Mouse (Mus musculus) kidney, embryonic 16.5 days (tissue): ENCODE measurements at regions not wholly inside any gene's neighbourhood (a gene's known extent, or its start where the extent isn't known, plus 50 kb on each side); places are given as distances from the start of the nearest gene placed in this dataset.

Source experiments
- ATAC-seq: fragments of 200-750 bp; cut with Nextera tagmentation; 2 replicates; pipeline ENCODE4 v1.8.0; 2017; ENCODE audit warnings: moderate TSS enrichment; ENCODE audit not compliant: low FRiP score, low TSS enrichment
- H3K27ac ChIP-seq: fragments of 300-500 bp; sonication (generic); 2 replicates; pipeline ENCODE4 v1.5.1; 2014; ENCODE audit warnings: low read length
- H3K27me3 ChIP-seq: fragments of 300-500 bp; sonication (generic); 2 replicates; pipeline ENCODE4 v1.6.1; 2014; ENCODE audit warnings: low read length, control low read depth, mixed read lengths; ENCODE audit not compliant: insufficient read depth
- H3K36me3 ChIP-seq: fragments of 300-500 bp; sonication (generic); 2 replicates; pipeline ENCODE4 v1.6.1; 2014; ENCODE audit warnings: low read length, control low read depth, mixed read lengths; ENCODE audit not compliant: insufficient read depth
- H3K4me1 ChIP-seq: fragments of 300-500 bp; sonication (generic); 2 replicates; pipeline ENCODE4 v1.6.1; 2014; ENCODE audit warnings: low read length, control low read depth, mixed read lengths; ENCODE audit not compliant: insufficient read depth
- H3K4me2 ChIP-seq: fragments of 300-500 bp; sonication (generic); replicated peaks from 2 replicates; pipeline ENCODE4 v1.6.1; 2014; ENCODE audit warnings: low read depth, low read length
- H3K4me3 ChIP-seq: fragments of 300-500 bp; sonication (generic); 2 replicates; pipeline ENCODE4 v1.5.1; 2014; ENCODE audit warnings: mild to moderate bottlenecking, low read length
- H3K9ac ChIP-seq: fragments of 300-500 bp; sonication (generic); replicated peaks from 2 replicates; pipeline ENCODE4 v1.6.1; 2014; ENCODE audit warnings: low read length
- H3K9me3 ChIP-seq: fragments of 300-500 bp; sonication (generic); 2 replicates; pipeline ENCODE4 v1.6.1; 2016; ENCODE audit warnings: low read length, control low read depth
- WGBS: fragments of 180-500 bp; shearing (Covaris S2); extraction: QIAGEN DNeasy Blood & Tissue Kit; methylation state at CpG from one replicate; pipeline ENCODE4 v1.1.7; 2014; 5-methylcytosine and 5-hydroxymethylcytosine counted together

DNA sequence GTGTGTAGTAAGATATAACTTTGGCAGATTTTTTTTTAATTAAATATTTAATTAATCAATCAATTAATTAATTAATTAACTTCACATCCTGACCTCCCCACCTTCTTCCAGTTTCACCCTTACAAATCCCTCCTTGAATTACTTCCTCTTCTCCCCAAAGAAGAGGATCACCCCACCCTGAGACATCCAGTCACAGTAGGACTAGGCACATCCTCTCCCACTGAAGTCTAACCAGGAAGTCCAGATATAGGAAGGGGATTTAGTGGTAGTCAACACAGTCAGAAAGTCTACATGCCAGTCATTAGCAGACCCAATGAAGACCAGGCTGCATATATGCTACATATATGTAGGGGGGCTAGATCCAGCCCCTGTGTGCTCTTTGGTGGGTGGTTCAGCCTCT lies 220.2 kb downstream of the Gsdmc2 start:
- no peak for ATAC-seq
- no peaks in the 10 kb centered on the region for H3K4me1 ChIP-seq
- H3K36me3 ChIP-seq = no peaks in the 10 kb centered on the region
- no peak overlapping the region for H3K27ac ChIP-seq
- H3K4me3 ChIP-seq = no peak overlapping the region
- no peak overlapping the region for H3K9ac ChIP-seq
- H3K27me3 ChIP-seq = no peaks in the 10 kb centered on the region
- no peak overlapping the region for H3K4me2 ChIP-seq
- H3K9me3 ChIP-seq = no peaks in the 10 kb centered on the region

DNA sequence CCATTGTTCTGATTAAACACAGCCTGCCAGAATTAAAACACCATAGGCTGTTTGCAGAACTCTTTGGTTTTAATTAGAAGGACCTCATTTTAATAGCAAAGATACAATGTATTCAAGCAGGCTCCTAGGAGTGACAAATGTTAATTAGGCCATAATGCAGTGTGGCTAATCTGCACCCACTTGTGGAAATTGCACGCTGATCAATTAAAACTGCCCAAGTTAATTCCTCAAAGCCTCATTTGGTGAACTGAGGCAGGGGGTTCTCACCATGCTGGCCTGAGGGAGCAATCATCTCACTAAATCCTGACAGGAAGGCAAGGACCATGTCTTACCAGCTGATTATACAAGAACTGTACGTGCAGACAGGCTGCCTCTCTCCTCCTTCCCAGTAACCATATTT lies 220.7 kb downstream of the Gsdmc2 start:
- Histone ChIP-seq H3K9me3 (no peaks in the 10 kb centered on the region), H3K4me2 (no peak overlapping the region), H3K27ac (no peak overlapping the region), H3K4me1 (no peaks in the 10 kb centered on the region), H3K36me3 (no peaks in the 10 kb centered on the region), H3K27me3 (no peaks in the 10 kb centered on the region), H3K9ac (no peak overlapping the region), H3K4me3 (no peak overlapping the region)
- ATAC-seq = no peak
- 78% methylated on average over 2 of the region's 2 CpGs for WGBS

DNA sequence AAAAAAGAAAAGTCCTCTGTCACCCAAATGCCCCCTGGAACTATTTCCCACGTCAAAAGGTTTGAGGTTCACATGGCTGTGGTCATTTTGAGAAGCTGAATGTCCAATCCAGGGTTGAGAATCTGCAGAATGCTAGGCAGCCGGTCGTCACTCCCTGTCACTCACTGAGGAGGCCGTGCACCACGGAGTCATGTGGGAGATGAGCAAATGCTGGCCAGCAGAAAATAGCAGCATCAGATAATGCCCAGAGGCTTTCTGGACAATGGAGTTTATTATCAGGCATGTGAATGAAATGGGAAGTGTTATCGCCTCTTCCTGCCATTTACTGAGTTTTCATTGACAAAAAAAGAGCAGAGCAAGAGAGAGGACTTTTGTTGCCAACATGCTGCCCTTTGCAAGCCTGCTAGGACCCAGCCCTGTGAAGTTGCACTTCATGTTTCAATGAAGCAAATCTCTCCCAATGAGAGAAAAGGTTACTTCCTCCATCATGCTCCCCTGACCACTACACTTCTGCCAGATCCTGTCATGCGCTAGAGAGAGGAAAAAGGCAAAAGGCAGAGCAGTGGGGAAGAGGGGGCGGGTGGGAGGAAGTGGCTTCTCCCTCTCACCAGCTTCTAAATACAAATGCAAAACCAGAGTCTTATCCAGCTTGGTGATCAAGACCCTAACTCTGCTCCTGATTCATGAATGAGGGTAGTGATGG lies 228.3 kb downstream of the Gsdmc2 start:
- Histone ChIP-seq H3K36me3 (no peaks in the 10 kb centered on the region), H3K4me3 (no peak overlapping the region), H3K9me3 (no peaks in the 10 kb centered on the region), H3K27me3 (no peaks in the 10 kb centered on the region), H3K4me2 (no peak overlapping the region), H3K27ac (no peak overlapping the region), H3K9ac (no peak overlapping the region), H3K4me1 (no peaks in the 10 kb centered on the region)
- ATAC-seq = no peak
- 76% methylated on average over 8 of the region's 8 CpGs for WGBS

DNA sequence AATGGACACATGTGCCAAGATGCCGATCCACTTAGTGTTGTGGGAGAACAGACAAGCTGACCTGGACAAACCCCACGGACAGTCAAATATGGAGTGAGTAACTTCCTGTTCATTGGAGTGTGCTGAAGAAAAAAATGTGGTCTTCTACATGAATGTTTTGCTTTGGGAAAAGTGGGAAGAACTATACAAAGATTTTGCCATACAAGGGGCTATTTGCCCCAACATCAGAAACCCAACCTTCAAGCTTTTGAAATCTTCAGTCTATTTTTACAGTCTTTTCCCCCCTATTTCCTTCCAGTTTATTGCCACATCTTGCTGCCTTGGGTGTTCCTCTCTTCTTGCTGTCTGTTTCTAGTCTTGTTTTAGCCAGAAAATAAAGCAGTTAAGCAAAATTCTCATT lies 230.8 kb downstream of the Gsdmc2 start:
- WGBS = 93% methylated on average over 2 of the region's 2 CpGs
- Histone ChIP-seq H3K27me3 (no peaks in the 10 kb centered on the region), H3K4me2 (no peak overlapping the region), H3K27ac (no peak overlapping the region), H3K36me3 (no peaks in the 10 kb centered on the region), H3K4me3 (no peak overlapping the region), H3K4me1 (no peaks in the 10 kb centered on the region), H3K9ac (no peak overlapping the region), H3K9me3 (no peaks in the 10 kb centered on the region)
- no peak for ATAC-seq

DNA sequence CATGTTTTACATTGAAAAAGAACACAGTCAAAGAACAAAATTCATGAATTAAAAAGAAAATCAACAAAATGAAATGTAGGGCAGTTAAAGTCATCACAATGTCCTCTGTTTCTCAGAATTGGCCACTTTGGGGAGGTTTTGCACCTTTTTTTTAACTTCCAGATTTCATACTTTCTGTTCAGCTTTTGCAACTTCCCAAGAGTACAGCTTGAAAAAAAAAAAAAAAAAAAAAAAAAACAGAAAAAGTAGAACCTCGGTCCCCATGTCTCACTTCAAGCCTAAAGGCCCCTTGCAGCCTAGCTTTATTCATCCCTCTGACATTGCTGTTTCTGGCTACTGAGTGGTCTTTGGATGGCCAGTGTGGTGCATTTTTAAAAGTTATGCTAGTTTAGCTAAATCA lies 231.9 kb downstream of the Gsdmc2 start:
- H3K9me3 ChIP-seq = no peaks in the 10 kb centered on the region
- WGBS = 71% methylated on average over 1 of the region's 1 CpGs

DNA sequence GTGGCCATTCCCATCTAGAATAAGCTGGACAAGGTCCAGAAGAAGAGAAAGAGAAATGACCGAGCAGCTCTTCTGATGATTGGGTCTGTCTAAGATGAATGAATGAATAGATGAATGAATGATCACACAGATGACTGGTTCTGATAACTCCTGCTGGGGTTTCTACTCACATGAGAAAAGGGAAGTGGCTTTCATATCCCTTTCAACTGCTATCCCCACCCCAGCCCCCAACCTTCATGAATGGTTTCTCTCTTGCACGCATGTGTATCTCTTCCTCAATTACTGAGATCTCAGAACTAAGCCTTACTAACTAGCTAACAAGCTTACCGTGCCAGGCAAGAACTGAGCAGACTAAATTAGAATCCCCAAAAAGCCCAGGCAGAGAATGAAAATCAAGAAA lies 233.8 kb downstream of the Gsdmc2 start:
- Histone ChIP-seq H3K4me2 (no peak overlapping the region), H3K36me3 (no peaks in the 10 kb centered on the region), H3K27ac (no peak overlapping the region), H3K4me1 (no peaks in the 10 kb centered on the region), H3K4me3 (no peak overlapping the region), H3K27me3 (no peaks in the 10 kb centered on the region), H3K9me3 (no peaks in the 10 kb centered on the region), H3K9ac (no peak overlapping the region)
- no peak for ATAC-seq
- WGBS = 93% methylated on average over 3 of the region's 3 CpGs

More for the DNA sequence above, 231.9 kb downstream of the Gsdmc2 start:
- Histone ChIP-seq H3K4me2 (no peak overlapping the region), H3K4me1 (no peaks in the 10 kb centered on the region), H3K36me3 (no peaks in the 10 kb centered on the region), H3K4me3 (no peak overlapping the region), H3K9ac (no peak overlapping the region), H3K27ac (no peak overlapping the region), H3K27me3 (no peaks in the 10 kb centered on the region)
- no peak for ATAC-seq

DNA sequence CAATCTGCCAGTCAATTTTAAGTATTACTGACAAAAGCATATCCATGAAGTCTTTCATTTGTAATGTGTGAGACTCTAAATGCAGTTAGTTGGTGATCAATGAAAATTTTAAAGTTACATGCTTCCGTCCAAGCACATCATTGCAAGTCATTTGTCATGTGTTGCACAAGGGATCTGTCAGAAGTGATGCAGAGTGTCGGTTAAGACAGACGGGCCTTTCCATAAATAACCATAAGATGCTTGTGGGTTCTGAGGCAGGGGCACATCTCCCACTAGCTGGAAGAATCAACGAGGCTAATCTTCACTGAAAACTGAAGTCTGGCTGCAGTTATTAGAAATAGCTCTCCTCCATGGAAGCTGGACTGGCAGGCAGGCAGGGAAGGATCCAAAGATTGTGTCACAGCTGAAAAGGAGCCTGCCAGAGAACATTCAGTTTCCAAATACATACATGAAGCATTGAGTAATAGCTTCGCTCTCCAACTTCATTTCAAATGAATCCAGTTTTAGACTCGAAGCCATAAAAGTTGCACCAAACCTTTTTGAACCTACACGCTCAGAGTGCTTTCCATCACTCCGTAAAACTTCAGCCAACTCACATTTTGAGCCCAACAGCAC lies 241.8 kb downstream of the Gsdmc2 start:
- Histone ChIP-seq H3K9ac (no peak overlapping the region), H3K4me3 (no peak overlapping the region), H3K9me3 (no peaks in the 10 kb centered on the region), H3K4me2 (no peak overlapping the region), H3K27ac (no peak overlapping the region), H3K36me3 (no peaks in the 10 kb centered on the region), H3K27me3 (no peaks in the 10 kb centered on the region), H3K4me1 (no peaks in the 10 kb centered on the region)
- no peak for ATAC-seq
- WGBS = 86% methylated on average over 8 of the region's 8 CpGs

DNA sequence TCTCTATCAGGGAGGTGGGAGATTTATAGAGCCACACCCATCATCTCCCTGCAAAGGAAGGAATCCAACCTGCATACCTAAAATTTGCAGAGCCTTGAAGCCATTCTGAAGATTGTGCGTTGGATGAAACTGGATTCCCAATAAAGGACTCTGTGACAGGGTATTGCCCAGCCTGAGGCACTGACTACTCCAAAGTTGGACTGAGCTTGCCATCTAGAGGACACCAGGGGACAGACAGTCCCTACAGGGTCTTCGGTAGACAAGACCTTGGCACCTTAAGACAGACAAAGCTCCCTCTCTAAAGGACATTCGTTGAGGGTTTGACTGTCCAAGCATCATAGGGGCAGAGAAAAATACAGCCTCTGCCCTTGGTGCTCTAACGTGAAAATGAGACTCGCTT lies 243.4 kb downstream of the Gsdmc2 start:
- Histone ChIP-seq H3K4me1 (no peaks in the 10 kb centered on the region), H3K4me2 (no peak overlapping the region), H3K4me3 (no peak overlapping the region), H3K27me3 (no peaks in the 10 kb centered on the region), H3K36me3 (no peaks in the 10 kb centered on the region), H3K27ac (peak overlapping the region; percentile 21; the same call in 1 of the 2 replicates), H3K9me3 (no peaks in the 10 kb centered on the region), H3K9ac (no peak overlapping the region)
- peak; percentile 97 for ATAC-seq
- WGBS = 14% methylated on average over 5 of the region's 5 CpGs

DNA sequence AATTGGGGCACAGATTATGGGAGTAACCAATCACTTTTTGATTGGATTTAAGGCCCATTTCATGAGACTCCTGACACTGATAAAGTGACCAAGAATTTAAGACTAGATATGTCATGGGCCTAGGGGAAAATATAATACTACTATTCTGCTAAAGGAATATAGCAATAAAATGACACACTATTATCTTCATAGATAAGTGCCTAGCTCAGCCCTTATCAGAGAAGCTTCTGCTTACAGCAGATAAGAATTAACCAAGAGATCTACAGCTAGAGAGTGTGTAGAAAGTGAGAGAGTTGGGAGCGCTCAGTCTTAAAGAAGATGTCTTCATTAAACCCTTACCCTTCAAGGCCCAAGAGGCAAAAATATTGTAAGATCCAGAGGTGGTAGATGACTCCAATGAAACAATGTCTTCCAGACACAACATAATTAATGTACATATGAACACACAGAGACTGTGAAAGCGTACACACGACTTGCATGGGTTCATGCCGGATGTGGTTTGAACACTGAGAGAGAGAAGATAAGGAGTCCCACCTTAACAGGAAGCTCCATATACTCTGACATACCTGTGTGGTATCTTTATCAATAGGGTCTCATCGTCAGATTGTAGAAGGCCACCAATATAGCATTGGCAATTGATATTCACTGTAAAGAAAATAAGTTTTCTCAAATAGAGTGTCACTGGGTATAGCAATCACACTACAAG lies 252.1 kb downstream of the Gsdmc2 start:
- no peaks in the 10 kb centered on the region for H3K9me3 ChIP-seq
- no peak overlapping the region for H3K4me3 ChIP-seq
- no peaks in the 10 kb centered on the region for H3K36me3 ChIP-seq
- no peaks in the 10 kb centered on the region for H3K4me1 ChIP-seq
- H3K9ac ChIP-seq = no peak overlapping the region
- H3K27ac ChIP-seq = no peak overlapping the region
- no peaks in the 10 kb centered on the region for H3K27me3 ChIP-seq
- no peak overlapping the region for H3K4me2 ChIP-seq
- no peak for ATAC-seq
- WGBS = 94% methylated on average over 5 of the region's 5 CpGs

DNA sequence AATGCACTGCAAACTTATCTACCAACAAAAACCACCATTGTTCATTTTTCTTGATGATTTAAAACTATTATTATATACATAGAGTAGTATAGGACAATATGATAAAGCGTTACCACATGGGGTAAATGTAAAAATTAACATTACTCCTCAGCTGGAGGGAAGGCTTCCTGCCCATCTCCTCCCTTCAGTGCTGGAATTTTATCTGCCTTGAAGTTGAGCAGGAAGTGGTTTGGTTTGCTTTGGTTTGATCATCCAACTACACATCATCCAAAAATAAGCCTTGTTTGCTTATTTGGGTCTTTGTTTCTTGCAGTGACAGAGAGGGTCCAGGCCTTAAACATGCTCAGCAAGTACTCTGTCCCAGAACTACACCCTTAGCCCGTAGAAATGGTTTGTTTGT lies 285.7 kb downstream of the Gsdmc2 start:
- Histone ChIP-seq H3K9ac (no peak overlapping the region), H3K36me3 (no peaks in the 10 kb centered on the region), H3K4me1 (no peaks in the 10 kb centered on the region), H3K4me2 (no peak overlapping the region), H3K4me3 (no peak overlapping the region), H3K27me3 (no peaks in the 10 kb centered on the region), H3K27ac (no peak overlapping the region), H3K9me3 (no peaks in the 10 kb centered on the region)
- 74% methylated on average over 2 of the region's 2 CpGs for WGBS
- ATAC-seq = no peak
